Mouse (Mus musculus) ES-Bruce4 (cell line): ENCODE results near the gene Vmn1r79.

ENCODE experiments used
- CTCF ChIP-seq: IDR thresholded peaks from one replicate; pipeline ENCODE4 v1.8.1; 2011; ENCODE audit warnings: low read depth, low read length
- EP300 ChIP-seq: IDR thresholded peaks from 2 replicates; pipeline ENCODE4 v1.6.1; 2011; ENCODE audit warnings: low read depth, low read length; ENCODE audit not compliant: insufficient read depth

GRCm38 (mm10) chr7:12188986-12189385, 17.9 kb downstream of the Vmn1r79 start, which contains the start of gene Vmn1r80:
- TF ChIP-seq CTCF (no peak), EP300 (no peak)
